Mouse (Mus musculus): ENCODE data around the gene Cdk17. TPM values are rescaled to one million over a fixed set of nuclear protein-coding genes. Genes with fewer than 3 reads are reported as not detected.

Gene Cdk17
- polyA plus RNA-seq, 1 experiment from 2014 or later = 19.2 TPM

GRCm38 (mm10) chr10:93248416-93248815 lies 87.7 kb downstream of the Cdk17 start:
- no peak for DNase-seq (ENCODE audit: low spot score)
- whole genome bisulfite sequencing = 79% methylated on average over 8 of the region's 8 CpGs
- Histone ChIP-seq H3K27ac (replicated peaks; ENCODE audit: low read depth, low read length) (no peak overlapping the region), H3K9me3 (ENCODE audit: control insufficient read depth, low read length) (no peaks in the 10 kb centered on the region), H3K4me2 (ENCODE audit: low read depth, severe bottlenecking) (no peak overlapping the region), H3K4me1 (ENCODE audit: control insufficient read depth, insufficient read depth, low read length) (no peaks in the 10 kb centered on the region), H3K4me3 (ENCODE audit: low read depth, low read length) (no peak overlapping the region), H3K9ac (ENCODE audit: low read length) (no peak overlapping the region), H3K27me3 (ENCODE audit: control insufficient read depth, insufficient read depth, low read length) (no peaks in the 10 kb centered on the region), H3K36me3 (ENCODE audit: control insufficient read depth, insufficient read depth, low read length) (no peaks in the 10 kb centered on the region; the same call in none of the 2 replicates)
- ATAC-seq (ENCODE audit: insufficient number of reproducible peaks, low FRiP score, low TSS enrichment, low read depth) = no peak

- H3K4me2 ChIP-seq (ENCODE audit: low read depth, severe bottlenecking) = no peak overlapping the region
- WGBS = 82% methylated on average over 7 of the region's 7 CpGs
- no peak overlapping the region for H3K4me3 ChIP-seq (ENCODE audit: low read depth, low read length)
- H3K9me3 ChIP-seq (ENCODE audit: control insufficient read depth, low read length) = no peaks in the 10 kb centered on the region
- no peaks in the 10 kb centered on the region for H3K27me3 ChIP-seq (ENCODE audit: control insufficient read depth, insufficient read depth, low read length)
- H3K36me3 ChIP-seq (ENCODE audit: control insufficient read depth, insufficient read depth, low read length) = peaks cover 2% of the 10 kb centered on the region
- DNase-seq (ENCODE audit: low spot score) (no peak), ATAC-seq (ENCODE audit: insufficient number of reproducible peaks, low FRiP score, low TSS enrichment, low read depth) (no peak)
- no peak overlapping the region for H3K9ac ChIP-seq (ENCODE audit: low read length)
- H3K27ac ChIP-seq (replicated peaks; ENCODE audit: low read depth, low read length) = no peak overlapping the region
- H3K4me1 ChIP-seq (ENCODE audit: control insufficient read depth, insufficient read depth, low read length) = no peaks in the 10 kb centered on the region
Observed at GRCm38 (mm10) chr10:93249901-93250300, 89.2 kb downstream of the Cdk17 start.

- 89% methylated on average over 24 of the region's 24 CpGs for WGBS
- Histone ChIP-seq H3K9me3 (ENCODE audit: control insufficient read depth, low read length) (no peaks in the 10 kb centered on the region), H3K27ac (replicated peaks; ENCODE audit: low read depth, low read length) (0 out of 2 replicates have a peak overlapping the region, but pooled peaks have one; percentile 21), H3K36me3 (ENCODE audit: control insufficient read depth, insufficient read depth, low read length) (peaks cover 2% of the 10 kb centered on the region), H3K4me1 (ENCODE audit: control insufficient read depth, insufficient read depth, low read length) (no peaks in the 10 kb centered on the region), H3K27me3 (ENCODE audit: control insufficient read depth, insufficient read depth, low read length) (no peaks in the 10 kb centered on the region), H3K4me3 (ENCODE audit: low read depth, low read length) (no peak overlapping the region), H3K4me2 (ENCODE audit: low read depth, severe bottlenecking) (no peak overlapping the region), H3K9ac (ENCODE audit: low read length) (no peak overlapping the region)
- DNase-seq (ENCODE audit: low spot score) = no peak
- ATAC-seq (ENCODE audit: insufficient number of reproducible peaks, low FRiP score, low TSS enrichment, low read depth) = no peak
Observed at GRCm38 (mm10) chr10:93250436-93251317, 90.0 kb downstream of the Cdk17 start.

DNA sequence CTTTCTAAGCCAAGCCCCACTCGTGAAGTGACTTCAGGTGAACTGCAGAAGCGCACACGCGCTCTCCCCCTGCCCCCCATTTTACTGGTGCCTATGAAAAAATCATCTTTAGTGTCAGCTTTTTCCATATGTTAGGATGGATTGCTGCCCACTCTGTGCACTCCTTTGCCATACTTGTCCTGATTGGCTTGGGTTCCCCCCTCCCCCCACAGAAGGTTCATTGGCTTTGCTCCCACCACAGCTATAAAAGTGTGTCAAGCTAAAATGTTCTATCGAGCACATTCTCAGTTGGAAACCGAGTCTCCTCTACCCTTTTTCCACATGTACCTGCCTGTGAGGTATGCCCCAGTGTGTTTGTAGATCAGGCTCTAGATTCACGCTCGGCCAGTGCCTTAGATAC lies 90.8 kb downstream of the Cdk17 start:
- Histone ChIP-seq H3K9ac (ENCODE audit: low read length) (no peak overlapping the region), H3K36me3 (ENCODE audit: control insufficient read depth, insufficient read depth, low read length) (peaks cover 2% of the 10 kb centered on the region), H3K9me3 (ENCODE audit: control insufficient read depth, low read length) (no peaks in the 10 kb centered on the region), H3K4me1 (ENCODE audit: control insufficient read depth, insufficient read depth, low read length) (no peaks in the 10 kb centered on the region), H3K27ac (replicated peaks; ENCODE audit: low read depth, low read length) (no peak overlapping the region), H3K4me3 (ENCODE audit: low read depth, low read length) (no peak overlapping the region), H3K27me3 (ENCODE audit: control insufficient read depth, insufficient read depth, low read length) (no peaks in the 10 kb centered on the region), H3K4me2 (ENCODE audit: low read depth, severe bottlenecking) (no peak overlapping the region)
- ATAC-seq (ENCODE audit: insufficient number of reproducible peaks, low FRiP score, low TSS enrichment, low read depth) = no peak
- no peak for DNase-seq (ENCODE audit: low spot score)
- WGBS = 90% methylated on average over 8 of the region's 8 CpGs

DNA sequence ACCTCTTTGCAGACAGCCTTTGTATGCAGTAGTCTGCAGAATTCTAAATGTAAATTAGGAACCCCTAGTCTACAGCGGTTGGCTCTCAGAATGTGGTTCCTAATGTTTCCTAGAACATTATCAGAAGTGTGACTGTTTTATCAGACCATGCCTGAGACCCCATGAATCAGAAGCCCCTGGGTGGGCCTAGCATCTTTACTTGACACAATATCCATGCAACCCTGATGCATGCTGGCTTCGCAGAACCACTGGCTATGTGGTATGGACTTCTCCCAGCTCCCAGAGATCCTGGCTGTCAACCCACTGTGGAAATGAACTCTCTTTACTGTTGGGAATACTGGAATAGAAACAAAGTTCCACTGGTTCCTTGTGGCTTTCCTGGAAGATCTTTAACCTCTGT lies 92.0 kb downstream of the Cdk17 start:
- Histone ChIP-seq H3K4me2 (ENCODE audit: low read depth, severe bottlenecking) (no peak overlapping the region), H3K9ac (ENCODE audit: low read length) (no peak overlapping the region), H3K36me3 (ENCODE audit: control insufficient read depth, insufficient read depth, low read length) (peaks cover 2% of the 10 kb centered on the region), H3K9me3 (ENCODE audit: control insufficient read depth, low read length) (no peaks in the 10 kb centered on the region), H3K4me3 (ENCODE audit: low read depth, low read length) (no peak overlapping the region), H3K27me3 (ENCODE audit: control insufficient read depth, insufficient read depth, low read length) (no peaks in the 10 kb centered on the region), H3K27ac (replicated peaks; ENCODE audit: low read depth, low read length) (no peak overlapping the region), H3K4me1 (ENCODE audit: control insufficient read depth, insufficient read depth, low read length) (0 out of 2 replicates have a peak, but pooled peaks cover 3% of the 10 kb centered on the region)
- 91% methylated on average over 2 of the region's 2 CpGs for WGBS
- ATAC-seq (ENCODE audit: insufficient number of reproducible peaks, low FRiP score, low TSS enrichment, low read depth) = no peak
- DNase-seq (ENCODE audit: low spot score) = no peak

- WGBS = 75% methylated on average over 6 of the region's 6 CpGs
- H3K4me1 ChIP-seq (ENCODE audit: control insufficient read depth, insufficient read depth, low read length) = 0 out of 2 replicates have a peak, but pooled peaks cover 3% of the 10 kb centered on the region
- ATAC-seq (ENCODE audit: insufficient number of reproducible peaks, low FRiP score, low TSS enrichment, low read depth) (no peak), DNase-seq (ENCODE audit: low spot score) (no peak)
- no peak overlapping the region for H3K9ac ChIP-seq (ENCODE audit: low read length)
- H3K36me3 ChIP-seq (ENCODE audit: control insufficient read depth, insufficient read depth, low read length) = peaks cover 2% of the 10 kb centered on the region
- no peak overlapping the region for H3K4me3 ChIP-seq (ENCODE audit: low read depth, low read length)
- H3K9me3 ChIP-seq (ENCODE audit: control insufficient read depth, low read length) = no peaks in the 10 kb centered on the region
- no peak overlapping the region for H3K27ac ChIP-seq (replicated peaks; ENCODE audit: low read depth, low read length)
- no peaks in the 10 kb centered on the region for H3K27me3 ChIP-seq (ENCODE audit: control insufficient read depth, insufficient read depth, low read length)
- H3K4me2 ChIP-seq (ENCODE audit: low read depth, severe bottlenecking) = no peak overlapping the region
Observed at GRCm38 (mm10) chr10:93253156-93253555, 92.5 kb downstream of the Cdk17 start.

DNA sequence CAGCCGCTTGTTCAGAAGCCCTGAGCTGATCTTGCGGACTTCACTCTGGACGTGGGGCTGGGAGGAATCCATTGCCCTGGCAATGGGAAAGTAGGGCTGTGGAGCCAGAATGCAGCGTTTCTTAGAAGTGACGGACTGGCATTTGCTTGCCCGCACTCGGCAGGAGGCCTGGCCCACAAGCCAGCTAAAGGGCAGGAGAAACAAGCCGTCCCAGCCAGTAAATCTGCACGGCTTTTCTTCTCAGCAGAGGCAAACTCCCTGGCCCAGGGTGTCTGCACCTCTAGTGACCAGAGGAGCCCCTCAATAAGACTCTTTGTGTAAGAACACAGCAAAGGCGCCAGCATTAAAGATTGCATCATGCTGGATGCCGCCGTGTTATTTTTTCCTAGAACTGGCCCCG lies 94.6 kb downstream of the Cdk17 start:
- Histone ChIP-seq H3K27ac (replicated peaks; ENCODE audit: low read depth, low read length) (no peak overlapping the region; the same call in 1 of the 2 replicates), H3K4me3 (ENCODE audit: low read depth, low read length) (no peak overlapping the region), H3K27me3 (ENCODE audit: control insufficient read depth, insufficient read depth, low read length) (no peaks in the 10 kb centered on the region), H3K36me3 (ENCODE audit: control insufficient read depth, insufficient read depth, low read length) (peaks cover 6% of the 10 kb centered on the region), H3K4me1 (ENCODE audit: control insufficient read depth, insufficient read depth, low read length) (0 out of 2 replicates have a peak, but pooled peaks cover 3% of the 10 kb centered on the region), H3K9ac (ENCODE audit: low read length) (no peak overlapping the region), H3K4me2 (ENCODE audit: low read depth, severe bottlenecking) (no peak overlapping the region), H3K9me3 (ENCODE audit: control insufficient read depth, low read length) (no peaks in the 10 kb centered on the region)
- WGBS = 52% methylated on average over 13 of the region's 13 CpGs
- ATAC-seq (ENCODE audit: insufficient number of reproducible peaks, low FRiP score, low TSS enrichment, low read depth) = no peak
- no peak for DNase-seq (ENCODE audit: low spot score)

DNA sequence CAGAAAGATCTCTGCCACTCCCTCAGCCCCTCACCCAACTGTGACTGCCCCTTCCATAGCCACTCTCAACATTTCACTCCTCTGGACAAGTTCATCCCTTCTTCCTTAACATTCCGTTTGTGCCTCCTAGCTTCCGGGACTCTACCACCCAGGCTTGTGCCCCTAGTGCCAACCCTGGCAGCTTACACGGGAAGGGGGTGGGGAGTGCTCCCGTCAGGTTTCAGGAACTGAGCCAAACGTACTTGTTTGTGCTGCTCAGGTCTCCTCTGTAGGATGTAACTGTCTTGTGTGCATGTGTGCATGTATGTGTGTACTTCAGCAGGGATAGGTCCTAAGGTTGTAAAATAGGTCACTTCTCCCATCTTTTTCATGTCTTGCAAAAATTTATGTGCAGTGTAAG lies 99.2 kb downstream of the Cdk17 start:
- no peak overlapping the region for H3K27ac ChIP-seq (replicated peaks; ENCODE audit: low read depth, low read length)
- H3K36me3 ChIP-seq (ENCODE audit: control insufficient read depth, insufficient read depth, low read length) = peaks cover 10% of the 10 kb centered on the region
- no peak overlapping the region for H3K4me2 ChIP-seq (ENCODE audit: low read depth, severe bottlenecking)
- H3K27me3 ChIP-seq (ENCODE audit: control insufficient read depth, insufficient read depth, low read length) = no peaks in the 10 kb centered on the region
- no peak for DNase-seq (ENCODE audit: low spot score)
- ATAC-seq (ENCODE audit: insufficient number of reproducible peaks, low FRiP score, low TSS enrichment, low read depth) = no peak
- 89% methylated on average over 5 of the region's 5 CpGs for WGBS
- H3K9ac ChIP-seq (ENCODE audit: low read length) = no peak overlapping the region
- H3K9me3 ChIP-seq (ENCODE audit: control insufficient read depth, low read length) = no peaks in the 10 kb centered on the region
- H3K4me3 ChIP-seq (ENCODE audit: low read depth, low read length) = no peak overlapping the region
- H3K4me1 ChIP-seq (ENCODE audit: control insufficient read depth, insufficient read depth, low read length) = peaks cover 11% of the 10 kb centered on the region; the same call in 1 of the 2 replicates
